Mouse (Mus musculus): Measurements from ENCODE around the gene Nmb. TPM values are rescaled to one million over a fixed set of nuclear protein-coding genes. Genes with fewer than 3 reads are reported as not detected.

Nmb gene
- total and polyA plus RNA-seq, 3 experiments, result 0.47 to 0.66 (median 0.47) TPM

DNA sequence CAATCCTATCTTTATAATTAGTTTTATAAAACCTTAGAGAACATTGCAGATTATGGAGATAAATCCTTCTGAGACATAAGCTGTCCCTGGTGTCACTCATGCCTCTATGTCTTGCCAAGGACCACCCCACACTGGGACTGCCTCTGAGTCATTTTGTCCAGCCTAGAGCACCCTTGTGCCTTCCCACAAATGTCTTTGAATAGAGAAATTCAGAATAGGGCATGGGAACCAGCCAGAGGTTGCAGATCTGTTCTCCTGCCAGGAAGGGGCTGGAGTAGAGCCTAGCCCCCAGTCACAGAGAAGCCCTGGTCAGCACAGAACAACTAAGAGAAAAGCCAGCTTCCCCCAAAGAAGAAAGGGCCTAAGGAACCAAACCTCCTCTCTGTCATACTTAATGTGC is 49.6 kb downstream of the Nmb start:
- Histone ChIP-seq H3K4me3 (replicated peaks in 1 of 3; ENCODE audit: low read depth in 2 of 3, low read length in 2 of 3, poor library complexity in 1 of 3) (no peak overlapping the region), H3K9me3 (replicated peaks; ENCODE audit: low read length) (peaks cover 5% of the 10 kb centered on the region), H3K79me2 (replicated peaks; ENCODE audit: control insufficient read depth, extremely low read depth, insufficient read depth, poor library complexity, severe bottlenecking) (no peaks in the 10 kb centered on the region), H3K27ac (ENCODE audit: insufficient read depth, low read depth) (no peak overlapping the region), H3K4me1 (ENCODE audit: control insufficient read depth in 1 of 2, insufficient read depth in 2 of 2) (peaks cover 4 to 13% of the 10 kb centered on the region in 2 experiments; a peak in 3 of 4 replicates), H3K9ac (ENCODE audit: insufficient read depth, low read depth) (no peak overlapping the region), H3K27me3 (replicated peaks) (no peaks in the 10 kb centered on the region), H3K4me2 (ENCODE audit: insufficient read depth, low read depth, poor library complexity, severe bottlenecking) (no peak overlapping the region), H3K36me3 (replicated peaks in 1 of 2; ENCODE audit: control insufficient read depth in 1 of 2, insufficient read depth in 1 of 2, low read length in 1 of 2) (no peaks in the 10 kb centered on the region)
- no peak for DNase-seq (ENCODE audit: extremely low read depth)
- in situ Hi-C loops (cut with MboI; ENCODE audit: low pct_ligation_motif_present, low pct_unique_long_range_greater_than_20kb, low sequenced_read_pairs) (no loop called here), dilution Hi-C loops (cut with MboI; ENCODE audit: extremely low pct_ligation_motif_present, extremely low pct_unique_long_range_greater_than_20kb, low sequenced_read_pairs) (no loop called here)
- TF ChIP-seq ZNF384 (IDR thresholded peaks at IDR 0.05; ENCODE audit: low read depth, low read length), result no peak
- no peak for TF ChIP-seq TCF12 (IDR thresholded peaks at IDR 0.05; ENCODE audit: low read depth, low read length)
- no peak for TF ChIP-seq CTCF (conservative IDR thresholded peaks at IDR 0.05 in 1 of 2, IDR thresholded peaks at IDR 0.05 in 1 of 2; ENCODE audit: low read depth in 2 of 2, low read length in 2 of 2)
- no peak for TF ChIP-seq NRF1 (IDR thresholded peaks at IDR 0.05; ENCODE audit: low read depth, low read length)
- TF ChIP-seq USF1 (IDR thresholded peaks at IDR 0.05; ENCODE audit: low read depth, low read length), result no peak
- TF ChIP-seq MYC (IDR thresholded peaks at IDR 0.05; ENCODE audit: low read depth, low read length), result no peak
- TF ChIP-seq KAT2A (IDR thresholded peaks at IDR 0.05; ENCODE audit: insufficient replicate concordance, low read length), result no peak

DNA sequence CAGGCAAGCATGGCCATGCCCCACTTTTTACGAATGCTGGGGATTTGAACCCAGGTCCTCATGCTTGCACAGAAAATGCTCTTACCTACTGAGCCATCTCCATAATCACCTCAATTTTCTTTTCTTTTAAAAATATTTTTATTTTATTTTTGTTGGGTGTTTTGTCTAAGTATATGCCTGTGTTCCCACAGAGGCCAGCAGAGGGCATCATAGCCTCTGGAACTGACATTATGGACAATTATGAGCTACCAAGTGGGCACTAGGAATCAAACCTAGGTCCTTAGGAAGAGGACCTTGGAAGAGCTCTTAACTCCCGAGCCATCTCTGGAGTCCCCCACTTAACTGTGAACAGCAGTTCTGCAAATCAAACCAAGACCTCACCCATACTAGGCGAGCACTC is 51.7 kb downstream of the Nmb start:
- Histone ChIP-seq H3K79me2 (replicated peaks; ENCODE audit: control insufficient read depth, extremely low read depth, insufficient read depth, poor library complexity, severe bottlenecking) (no peaks in the 10 kb centered on the region), H3K36me3 (replicated peaks in 1 of 2; ENCODE audit: control insufficient read depth in 1 of 2, insufficient read depth in 1 of 2, low read length in 1 of 2) (no peaks in the 10 kb centered on the region), H3K9me3 (replicated peaks; ENCODE audit: low read length) (peaks cover 5% of the 10 kb centered on the region), H3K4me2 (ENCODE audit: insufficient read depth, low read depth, poor library complexity, severe bottlenecking) (no peak overlapping the region), H3K27me3 (replicated peaks) (no peaks in the 10 kb centered on the region), H3K4me3 (replicated peaks in 1 of 3; ENCODE audit: low read depth in 2 of 3, low read length in 2 of 3, poor library complexity in 1 of 3) (no peak overlapping the region), H3K4me1 (ENCODE audit: control insufficient read depth in 1 of 2, insufficient read depth in 2 of 2) (peaks cover 4 to 14% of the 10 kb centered on the region in 2 experiments; a peak in 3 of 4 replicates), H3K9ac (ENCODE audit: insufficient read depth, low read depth) (no peak overlapping the region), H3K27ac (ENCODE audit: insufficient read depth, low read depth) (no peak overlapping the region)
- in situ Hi-C loops (cut with MboI; ENCODE audit: low pct_ligation_motif_present, low pct_unique_long_range_greater_than_20kb, low sequenced_read_pairs), result no loop called here
- no peak for DNase-seq (ENCODE audit: extremely low read depth)
- dilution Hi-C loops (cut with MboI; ENCODE audit: extremely low pct_ligation_motif_present, extremely low pct_unique_long_range_greater_than_20kb, low sequenced_read_pairs), result no loop called here
- TF ChIP-seq RAD21 (IDR thresholded peaks at IDR 0.05; ENCODE audit: low read depth, low read length), result peak; percentile 16
- TF ChIP-seq CTCF (conservative IDR thresholded peaks at IDR 0.05 in 1 of 2, IDR thresholded peaks at IDR 0.05 in 1 of 2; ENCODE audit: low read depth in 2 of 2, low read length in 2 of 2), result peak in 1 of 2 experiments; percentile 41; a peak in 2 of 4 replicates
- no peak for TF ChIP-seq CHD2 (IDR thresholded peaks at IDR 0.05; ENCODE audit: low read length)
- TF ChIP-seq EP300 (IDR thresholded peaks at IDR 0.05; ENCODE audit: low read length), result no peak
- TF ChIP-seq SMC3 (IDR thresholded peaks at IDR 0.05; ENCODE audit: low read depth, low read length), result peak; percentile 10; the same call in 1 of the 2 replicates
- TF ChIP-seq SIN3A (IDR thresholded peaks at IDR 0.05; ENCODE audit: low read length), result no peak

Other genes starting within 250 kb of the Nmb start
- 3.9 and 4.4 TPM in 2 replicates for gene Crtc3, start 216.2 kb downstream of the Nmb start, total RNA-seq (2012; rRNA removed)
- gene Crtc3, start 216.2 kb downstream of the Nmb start, total RNA-seq (2014; rRNA removed), result 1.2 and 1.3 TPM in 2 replicates
- gene Crtc3, start 216.2 kb downstream of the Nmb start, polyA plus RNA-seq (2012; ENCODE audit: insufficient read length, low read depth), result 5.8 and 9.1 TPM in 2 replicates
- 77.0 and 87.5 TPM in 2 replicates for gene Iqgap1, start 79.1 kb downstream of the Nmb start, total RNA-seq (2012; rRNA removed)
- gene Iqgap1, start 79.1 kb downstream of the Nmb start, total RNA-seq (2014; rRNA removed), result 43.1 and 49.6 TPM in 2 replicates
- 83.1 and 126 TPM in 2 replicates for gene Iqgap1, start 79.1 kb downstream of the Nmb start, polyA plus RNA-seq (2012; ENCODE audit: insufficient read length, low read depth)
- 2.3 and 3.7 TPM in 2 replicates for gene Zscan2, start 44.2 kb downstream of the Nmb start, total RNA-seq (2012; rRNA removed)
- 0.82 and 1.3 TPM in 2 replicates for gene Zscan2, start 44.2 kb downstream of the Nmb start, total RNA-seq (2014; rRNA removed)
- gene Zscan2, start 44.2 kb downstream of the Nmb start, polyA plus RNA-seq (2012; ENCODE audit: insufficient read length, low read depth), result 1.7 TPM in 2 replicates
- 42.4 and 48.9 TPM in 2 replicates for gene Wdr73, start 3.8 kb downstream of the Nmb start, total RNA-seq (2012; rRNA removed)
- 55.7 and 64.2 TPM in 2 replicates for gene Wdr73, start 3.8 kb downstream of the Nmb start, total RNA-seq (2014; rRNA removed)
- gene Wdr73, start 3.8 kb downstream of the Nmb start, polyA plus RNA-seq (2012; ENCODE audit: insufficient read length, low read depth), result 44.6 and 48.1 TPM in 2 replicates
- gene Sec11a, start 42.7 kb upstream of the Nmb start, total RNA-seq (2012; rRNA removed), result 93.5 and 105 TPM in 2 replicates
- gene Sec11a, start 42.7 kb upstream of the Nmb start, total RNA-seq (2014; rRNA removed), result 141 and 143 TPM in 2 replicates
- gene Sec11a, start 42.7 kb upstream of the Nmb start, polyA plus RNA-seq (2012; ENCODE audit: insufficient read length, low read depth), result 126 and 142 TPM in 2 replicates
- 10.1 and 12.8 TPM in 2 replicates for gene Zfp592, start 88.6 kb upstream of the Nmb start, total RNA-seq (2012; rRNA removed)
- gene Zfp592, start 88.6 kb upstream of the Nmb start, total RNA-seq (2014; rRNA removed), result 7.8 and 9.0 TPM in 2 replicates
- 16.9 and 23.6 TPM in 2 replicates for gene Zfp592, start 88.6 kb upstream of the Nmb start, polyA plus RNA-seq (2012; ENCODE audit: insufficient read length, low read depth)
- gene Alpk3, start 152.5 kb upstream of the Nmb start, total RNA-seq (2012; rRNA removed), result 0.13 and 0.64 TPM in 2 replicates
- 0.08 and 0.13 TPM in 2 replicates for gene Alpk3, start 152.5 kb upstream of the Nmb start, total RNA-seq (2014; rRNA removed)
- gene Alpk3, start 152.5 kb upstream of the Nmb start, polyA plus RNA-seq (2012; ENCODE audit: insufficient read length, low read depth), result 1.1 and 1.6 TPM in 2 replicates
- 0.04 TPM in 1 of 2 replicates, not detected in the other for gene Slc28a1, start 209.7 kb upstream of the Nmb start, total RNA-seq (2012; rRNA removed)
- not detected in 2 replicates for gene Slc28a1, start 209.7 kb upstream of the Nmb start, total RNA-seq (2014; rRNA removed)
- 0.13 and 0.22 TPM in 2 replicates for gene Slc28a1, start 209.7 kb upstream of the Nmb start, polyA plus RNA-seq (2012; ENCODE audit: insufficient read length, low read depth)

All from CH12.LX (cell line).